Mouse (Mus musculus): Measurements from ENCODE around the gene Taf13. TPM values are rescaled to one million over a fixed set of nuclear protein-coding genes. Genes with fewer than 3 reads are reported as not detected.
A peak's percentile ranks its signal among the peaks of the same experiment; 100 is the strongest.

Gene Taf13
- polyA plus RNA-seq, 1 experiment from 2014 or later, result 42.0 TPM

GRCm38 (mm10) chr3:108542299-108542698, 29.2 kb upstream of the Taf13 start:
- Histone ChIP-seq H3K27me3 (ENCODE audit: control insufficient read depth, insufficient read depth, low read length) (no peaks in the 10 kb centered on the region), H3K4me1 (ENCODE audit: control insufficient read depth, insufficient read depth, low read length) (no peaks in the 10 kb centered on the region), H3K9ac (replicated peaks; ENCODE audit: low read depth, low read length) (no peak overlapping the region), H3K9me3 (ENCODE audit: control insufficient read depth, low read length) (no peaks in the 10 kb centered on the region), H3K4me3 (ENCODE audit: low read depth, low read length) (no peak overlapping the region), H3K36me3 (ENCODE audit: control insufficient read depth, insufficient read depth, low read length) (no peaks in the 10 kb centered on the region), H3K27ac (ENCODE audit: low read depth, low read length) (no peak overlapping the region), H3K4me2 (ENCODE audit: low read depth, low read length) (no peak overlapping the region)
- WGBS, result 87% methylated on average over 11 of the region's 11 CpGs
- ATAC-seq (ENCODE audit: low read depth), result no peak

DNA sequence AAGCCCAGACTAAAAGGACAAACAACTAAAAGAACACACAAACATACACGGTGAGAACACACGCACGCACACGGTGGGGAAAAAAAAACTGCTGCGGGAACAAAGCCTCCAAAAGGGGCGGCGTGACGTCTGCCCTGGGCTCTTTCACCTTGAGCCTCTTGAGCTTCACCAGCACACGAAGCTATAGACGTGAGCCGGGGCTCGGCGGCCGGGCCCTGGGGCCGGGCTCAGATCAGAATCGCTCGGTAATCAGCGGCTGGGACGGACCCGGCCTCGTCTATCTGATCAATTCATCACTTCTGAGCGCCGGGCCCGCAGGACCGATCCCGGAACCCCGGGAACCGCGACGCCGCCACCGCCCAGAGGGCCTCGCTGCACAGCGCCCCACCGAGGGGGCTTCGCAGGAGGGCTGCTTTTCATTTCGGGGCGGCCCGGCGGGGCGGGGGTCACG, 17.4 kb upstream of the Taf13 start:
- peaks cover 4% of the 10 kb centered on the region for H3K4me1 ChIP-seq (ENCODE audit: control insufficient read depth, insufficient read depth, low read length)
- peak overlapping the region; percentile 93 for H3K9ac ChIP-seq (replicated peaks; ENCODE audit: low read depth, low read length)
- under 1% methylated on average over 42 of the region's 42 CpGs for WGBS
- no peaks in the 10 kb centered on the region for H3K9me3 ChIP-seq (ENCODE audit: control insufficient read depth, low read length)
- peaks cover 6% of the 10 kb centered on the region; the same call in 1 of the 2 replicates for H3K36me3 ChIP-seq (ENCODE audit: control insufficient read depth, insufficient read depth, low read length)
- peak overlapping the region; percentile 65 for H3K4me3 ChIP-seq (ENCODE audit: low read depth, low read length)
- no peaks in the 10 kb centered on the region for H3K27me3 ChIP-seq (ENCODE audit: control insufficient read depth, insufficient read depth, low read length)
- H3K4me2 ChIP-seq (ENCODE audit: low read depth, low read length), result peak overlapping the region; percentile 57
- peak overlapping the region; percentile 87 for H3K27ac ChIP-seq (ENCODE audit: low read depth, low read length)
- ATAC-seq (ENCODE audit: low read depth), result peak; percentile 74

DNA sequence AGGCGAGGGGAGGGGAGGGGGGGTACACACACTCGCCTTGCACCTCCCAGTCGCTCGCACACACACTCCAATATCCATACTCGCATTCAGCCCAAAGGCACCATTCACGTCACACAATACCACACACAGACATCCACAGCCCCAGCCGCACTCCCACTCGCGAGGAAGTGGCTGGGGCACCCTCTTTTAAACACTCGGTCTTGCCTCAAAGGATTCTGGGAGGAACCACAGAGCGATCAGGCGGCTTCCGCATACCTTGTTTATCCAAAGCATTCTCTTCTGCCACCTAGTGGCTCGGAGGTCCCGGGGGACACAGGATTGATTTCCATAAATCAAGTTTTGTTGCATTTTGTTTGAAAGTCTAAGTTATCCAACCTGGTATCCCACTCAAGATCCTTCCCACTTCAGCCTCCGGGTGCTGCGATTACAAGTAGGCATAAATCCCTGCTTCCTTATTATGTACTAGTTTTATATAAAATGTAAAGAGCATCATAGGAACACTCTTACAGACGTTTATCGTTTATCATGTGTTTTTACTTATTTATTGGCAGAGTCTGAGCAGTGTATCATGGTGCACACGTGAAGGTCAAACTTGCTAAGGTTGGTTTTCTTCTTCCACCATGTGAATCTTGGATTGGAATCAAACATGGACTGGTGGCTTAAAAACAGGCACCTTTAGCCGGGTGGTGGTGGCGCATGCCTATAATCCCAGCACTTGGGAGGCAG, 16.7 kb upstream of the Taf13 start:
- Histone ChIP-seq H3K27me3 (ENCODE audit: control insufficient read depth, insufficient read depth, low read length) (no peaks in the 10 kb centered on the region), H3K4me3 (ENCODE audit: low read depth, low read length) (peak overlapping the region; percentile 65), H3K4me1 (ENCODE audit: control insufficient read depth, insufficient read depth, low read length) (peaks cover 4% of the 10 kb centered on the region), H3K27ac (ENCODE audit: low read depth, low read length) (peak overlapping the region; percentile 87), H3K9me3 (ENCODE audit: control insufficient read depth, low read length) (no peaks in the 10 kb centered on the region), H3K36me3 (ENCODE audit: control insufficient read depth, insufficient read depth, low read length) (peaks cover 6% of the 10 kb centered on the region; the same call in 1 of the 2 replicates), H3K4me2 (ENCODE audit: low read depth, low read length) (peak overlapping the region; percentile 57), H3K9ac (replicated peaks; ENCODE audit: low read depth, low read length) (peak overlapping the region; percentile 93)
- ATAC-seq (ENCODE audit: low read depth), result peak; percentile 97
- WGBS, result 18% methylated on average over 22 of the region's 22 CpGs

DNA sequence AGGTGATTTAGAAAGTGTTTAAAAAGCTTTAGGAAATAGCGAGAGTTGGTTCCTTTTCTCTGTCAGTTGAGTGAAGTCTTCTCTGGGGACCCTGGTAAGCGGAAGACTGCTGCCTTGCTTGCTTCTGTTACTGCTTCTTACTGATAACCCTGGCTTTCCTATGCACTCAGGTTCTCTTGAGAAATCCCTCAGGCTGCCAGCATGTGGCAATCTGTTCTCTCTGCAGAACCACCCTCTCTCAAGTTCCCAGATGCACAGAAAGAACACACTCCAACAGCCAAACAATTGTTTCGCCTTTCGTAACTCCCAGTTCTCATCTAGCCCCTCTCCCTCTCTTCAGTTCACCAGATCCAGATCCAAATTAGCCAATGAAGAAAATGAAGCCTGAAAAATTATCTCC, 13.6 kb upstream of the Taf13 start:
- Histone ChIP-seq H3K9me3 (ENCODE audit: control insufficient read depth, low read length) (no peaks in the 10 kb centered on the region), H3K9ac (replicated peaks; ENCODE audit: low read depth, low read length) (no peak overlapping the region), H3K36me3 (ENCODE audit: control insufficient read depth, insufficient read depth, low read length) (peaks cover 6% of the 10 kb centered on the region; the same call in 1 of the 2 replicates), H3K4me2 (ENCODE audit: low read depth, low read length) (no peak overlapping the region), H3K27ac (ENCODE audit: low read depth, low read length) (no peak overlapping the region), H3K4me3 (ENCODE audit: low read depth, low read length) (no peak overlapping the region), H3K27me3 (ENCODE audit: control insufficient read depth, insufficient read depth, low read length) (no peaks in the 10 kb centered on the region), H3K4me1 (ENCODE audit: control insufficient read depth, insufficient read depth, low read length) (peaks cover 10% of the 10 kb centered on the region)
- WGBS, result 94% methylated on average over 4 of the region's 4 CpGs
- ATAC-seq (ENCODE audit: low read depth), result no peak

DNA sequence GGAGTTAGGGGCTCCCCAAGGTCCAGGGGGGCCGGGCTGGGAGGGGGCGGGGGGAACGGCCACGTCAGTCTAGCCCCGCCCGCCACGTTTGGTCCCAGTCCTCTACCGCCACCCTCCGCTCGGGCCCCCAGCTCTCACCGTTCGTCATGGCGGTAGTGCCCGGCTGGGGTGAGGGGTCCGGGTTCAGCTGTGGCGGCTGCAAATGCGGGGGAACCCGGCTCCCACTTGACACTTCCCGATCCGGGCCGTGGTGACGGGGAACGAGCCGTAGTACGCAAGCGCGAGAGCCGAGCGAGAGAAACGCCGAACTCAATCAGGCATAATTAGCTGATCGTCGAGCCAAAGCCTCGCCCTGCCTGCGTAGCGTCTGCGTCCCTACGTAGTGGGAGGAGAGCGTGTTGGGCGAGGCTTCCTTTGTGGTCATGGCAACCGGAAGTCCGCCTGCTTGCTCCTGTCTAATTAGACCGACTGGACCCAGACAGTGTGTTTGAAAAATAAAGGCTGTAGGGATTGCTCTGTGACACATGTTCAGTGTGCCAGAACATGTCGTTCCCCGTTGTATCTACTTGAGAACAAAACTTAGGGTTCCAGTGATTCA, 9.3 kb upstream of the Taf13 start, which contains the start of gene Tmem167b:
TSS of gene Tmem167b (minus strand) at position 334 of the 598 bp plus-strand sequence.
- ATAC-seq (ENCODE audit: low read depth), result peak; percentile 97
- peak within 1 kb of the TSS; percentile 56 for H3K9ac ChIP-seq (replicated peaks; ENCODE audit: low read depth, low read length)
- peak within 1 kb of the TSS; percentile 90 for H3K27ac ChIP-seq (ENCODE audit: low read depth, low read length)
- H3K4me2 ChIP-seq (ENCODE audit: low read depth, low read length), result peak within 1 kb of the TSS; percentile 79
- H3K36me3 ChIP-seq (ENCODE audit: control insufficient read depth, insufficient read depth, low read length), result peaks cover 6% of the 10 kb centered on the region; the same call in 1 of the 2 replicates
- under 1% methylated on average over 45 of the region's 45 CpGs for WGBS
- H3K27me3 ChIP-seq (ENCODE audit: control insufficient read depth, insufficient read depth, low read length), result no peaks in the 10 kb centered on the region
- no peaks in the 10 kb centered on the region for H3K9me3 ChIP-seq (ENCODE audit: control insufficient read depth, low read length)
- H3K4me1 ChIP-seq (ENCODE audit: control insufficient read depth, insufficient read depth, low read length), result peaks cover 10% of the 10 kb centered on the region; the same call in 1 of the 2 replicates
- peak within 1 kb of the TSS; percentile 80 for H3K4me3 ChIP-seq (ENCODE audit: low read depth, low read length)

DNA sequence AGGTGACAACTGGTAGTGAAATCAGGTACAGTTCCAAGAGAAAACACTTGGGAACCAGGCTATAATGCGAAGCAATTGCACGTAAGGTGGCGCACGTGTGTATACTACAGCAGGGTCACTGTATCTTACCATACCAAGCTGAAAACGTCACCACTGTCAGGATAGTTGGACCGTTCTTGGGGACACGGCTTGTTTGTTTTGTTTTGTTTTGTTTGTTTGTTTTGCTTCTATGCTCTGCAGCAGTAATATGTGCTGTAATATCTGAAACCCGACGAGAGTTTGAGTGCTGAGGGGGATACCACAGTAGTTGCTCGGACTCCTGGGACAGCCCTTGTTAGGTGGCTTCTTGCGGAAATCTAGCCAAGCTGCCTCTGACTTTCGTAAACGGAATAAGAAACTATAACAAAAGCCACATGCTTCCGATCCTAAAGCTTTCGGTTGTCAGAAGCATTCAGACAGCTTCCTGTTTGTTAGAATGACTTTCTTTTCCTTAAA, 8.7 kb upstream of the Taf13 start:
- Histone ChIP-seq H3K4me1 (ENCODE audit: control insufficient read depth, insufficient read depth, low read length) (peaks cover 10% of the 10 kb centered on the region; the same call in 1 of the 2 replicates), H3K9me3 (ENCODE audit: control insufficient read depth, low read length) (no peaks in the 10 kb centered on the region), H3K27ac (ENCODE audit: low read depth, low read length) (peak overlapping the region; percentile 90), H3K4me3 (ENCODE audit: low read depth, low read length) (peak overlapping the region; percentile 80), H3K36me3 (ENCODE audit: control insufficient read depth, insufficient read depth, low read length) (peaks cover 6% of the 10 kb centered on the region; the same call in 1 of the 2 replicates), H3K27me3 (ENCODE audit: control insufficient read depth, insufficient read depth, low read length) (no peaks in the 10 kb centered on the region), H3K4me2 (ENCODE audit: low read depth, low read length) (peak overlapping the region; percentile 79), H3K9ac (replicated peaks; ENCODE audit: low read depth, low read length) (peak overlapping the region; percentile 37)
- 14% methylated on average over 15 of the region's 15 CpGs for WGBS
- ATAC-seq (ENCODE audit: low read depth), result peak; percentile 73

- Histone ChIP-seq H3K4me2 (ENCODE audit: low read depth, low read length) (peak overlapping the region; percentile 79), H3K4me3 (ENCODE audit: low read depth, low read length) (peak overlapping the region; percentile 80), H3K27ac (ENCODE audit: low read depth, low read length) (peak overlapping the region; percentile 90), H3K4me1 (ENCODE audit: control insufficient read depth, insufficient read depth, low read length) (peaks cover 10% of the 10 kb centered on the region; the same call in 1 of the 2 replicates), H3K36me3 (ENCODE audit: control insufficient read depth, insufficient read depth, low read length) (0 out of 2 replicates have a peak, but pooled peaks cover under 1% of the 10 kb centered on the region), H3K9me3 (ENCODE audit: control insufficient read depth, low read length) (no peaks in the 10 kb centered on the region), H3K27me3 (ENCODE audit: control insufficient read depth, insufficient read depth, low read length) (no peaks in the 10 kb centered on the region), H3K9ac (replicated peaks; ENCODE audit: low read depth, low read length) (peak overlapping the region; percentile 37)
- peak; percentile 17; the same call in 1 of the 2 replicates for ATAC-seq (ENCODE audit: low read depth)
- WGBS, result 6% methylated on average over 4 of the region's 4 CpGs
These were observed 8.2 kb upstream of the Taf13 start for GRCm38 (mm10) chr3:108563309-108563708.

DNA sequence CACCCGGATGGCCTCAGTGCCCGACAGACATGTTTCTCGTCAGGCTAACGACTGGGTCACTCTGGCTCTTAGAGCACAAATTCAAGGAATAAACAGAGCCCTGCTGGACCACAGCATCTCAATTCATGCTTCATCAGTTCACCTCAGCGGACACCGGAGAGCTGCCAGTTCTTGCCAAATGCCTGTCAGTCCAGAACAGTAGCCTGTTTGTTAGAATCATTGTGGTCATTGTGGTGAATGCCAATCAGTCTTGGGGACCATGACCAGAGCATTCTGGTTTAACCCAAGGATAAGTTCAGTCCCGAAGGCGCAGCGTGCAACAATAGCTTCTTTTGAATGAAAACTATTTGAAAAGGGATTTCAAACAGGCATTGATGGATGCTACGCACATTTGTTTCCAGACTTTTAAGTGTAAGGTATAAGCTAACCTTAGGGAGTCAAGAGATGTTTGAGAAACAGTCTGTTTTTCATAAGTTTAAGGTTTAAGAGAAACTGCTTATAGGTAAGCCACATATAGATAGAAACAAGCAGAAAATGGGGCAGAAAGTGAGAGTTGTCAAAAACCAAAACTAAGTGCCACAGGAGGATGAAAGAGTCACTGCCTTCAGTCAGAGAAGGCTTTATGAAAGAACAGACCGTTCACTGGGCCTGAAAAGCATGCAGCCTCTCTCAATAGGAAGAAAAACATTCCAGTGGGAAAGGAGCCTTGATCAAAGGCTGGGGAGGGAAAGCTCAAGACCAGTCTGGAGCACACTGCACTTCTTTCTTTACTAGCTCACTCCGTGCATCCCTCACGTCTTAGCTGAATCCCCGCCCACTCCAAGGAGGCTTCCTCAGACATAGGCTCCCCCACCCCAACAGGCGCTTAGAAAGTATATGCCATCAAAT, 3.3 kb upstream of the Taf13 start:
- Histone ChIP-seq H3K4me3 (ENCODE audit: low read depth, low read length) (no peak overlapping the region), H3K4me2 (ENCODE audit: low read depth, low read length) (no peak overlapping the region), H3K27ac (ENCODE audit: low read depth, low read length) (0 out of 2 replicates have a peak overlapping the region, but pooled peaks have one; percentile 35), H3K36me3 (ENCODE audit: control insufficient read depth, insufficient read depth, low read length) (no peaks in the 10 kb centered on the region), H3K27me3 (ENCODE audit: control insufficient read depth, insufficient read depth, low read length) (no peaks in the 10 kb centered on the region), H3K4me1 (ENCODE audit: control insufficient read depth, insufficient read depth, low read length) (peaks cover 10% of the 10 kb centered on the region), H3K9me3 (ENCODE audit: control insufficient read depth, low read length) (no peaks in the 10 kb centered on the region), H3K9ac (replicated peaks; ENCODE audit: low read depth, low read length) (no peak overlapping the region)
- no peak for ATAC-seq (ENCODE audit: low read depth)
- 12% methylated on average over 15 of the region's 15 CpGs for WGBS
